Mouse (Mus musculus) MEL (cell line): ENCODE measurements around the gene Sorbs1. TPM values are rescaled to one million over a fixed set of nuclear protein-coding genes. Genes with fewer than 3 reads are reported as not detected.

Source experiments
- DNase-seq: peaks from one replicate; pipeline ENCODE4 v3.0.0; 2011; ENCODE audit warnings: low read depth, low spot score
- H3K27ac ChIP-seq: 2 replicates; pipeline ENCODE4 v1.5.1; 2012; ENCODE audit warnings: low read depth, mild to moderate bottlenecking, control low read depth, low read length, moderate library complexity; ENCODE audit not compliant: control insufficient read depth
- H3K27me3 ChIP-seq, 2 experiments: fragments of 150-350 bp in 1 of 2; sonication (generic) in 1 of 2; 2 replicates each; pipeline ENCODE4 v1.6.1; 2012; ENCODE audit warnings: low read length in 2 of 2, mild to moderate bottlenecking in 2 of 2, improper control_type of control experiment in 1 of 2, moderate library complexity in 1 of 2; ENCODE audit not compliant: insufficient read depth in 2 of 2, control insufficient read depth in 1 of 2
- H3K36me3 ChIP-seq, 2 experiments: 2 replicates each; pipeline ENCODE4 v1.6.1; 2012 to 2014; ENCODE audit warnings: low read length in 2 of 2, improper control_type of control experiment in 1 of 2, inconsistent platforms in 1 of 2, mild to moderate bottlenecking in 1 of 2; ENCODE audit not compliant: insufficient read depth in 2 of 2, control insufficient read depth in 1 of 2
- H3K4me1 ChIP-seq, 2 experiments: fragments of 150-350 bp in 1 of 2; sonication (generic) in 1 of 2; 2 replicates each; pipeline ENCODE4 v1.6.1; 2012; ENCODE audit warnings: low read length in 2 of 2, improper control_type of control experiment in 1 of 2, mild to moderate bottlenecking in 1 of 2; ENCODE audit not compliant: insufficient read depth in 2 of 2, control insufficient read depth in 1 of 2
- H3K4me3 ChIP-seq, 2 experiments: fragments of 150-350 bp in 1 of 2; sonication (generic) in 1 of 2; 2 replicates each; pipeline ENCODE4 v1.5.1; 2012; ENCODE audit warnings: low read depth in 2 of 2, low read length in 2 of 2, mild to moderate bottlenecking in 2 of 2, moderate library complexity in 2 of 2, control low read depth in 1 of 2, improper control_type of control experiment in 1 of 2; ENCODE audit not compliant: control insufficient read depth in 1 of 2, insufficient read depth in 1 of 2
- H3K79me2 ChIP-seq: 2 replicates; pipeline ENCODE4 v1.6.1; 2012; ENCODE audit warnings: mild to moderate bottlenecking, low read length, moderate library complexity; ENCODE audit not compliant: control insufficient read depth, poor library complexity, insufficient read depth
- H3K9ac ChIP-seq: 2 replicates; pipeline ENCODE4 v1.6.1; 2012; ENCODE audit warnings: low read depth, mild to moderate bottlenecking, control low read depth, low read length, moderate library complexity; ENCODE audit not compliant: control insufficient read depth, poor library complexity, severe bottlenecking
- H3K9me3 ChIP-seq: fragments of 150-350 bp; sonication (generic); replicated peaks from 2 replicates; pipeline ENCODE4 v1.6.1; 2012; ENCODE audit warnings: mild to moderate bottlenecking, low read length, improper control_type of control experiment, moderate library complexity; ENCODE audit not compliant: insufficient read depth
- BHLHE40 ChIP-seq: IDR thresholded peaks from 2 replicates; pipeline ENCODE4 v1.6.1; 2012; ENCODE audit warnings: low read depth, mild to moderate bottlenecking, inconsistent platforms, low read length, improper control_type of control experiment, borderline replicate concordance
- CHD1 ChIP-seq: IDR thresholded peaks from 2 replicates; pipeline ENCODE4 v1.6.1; 2012; ENCODE audit warnings: low read depth, mild to moderate bottlenecking, inconsistent platforms, low read length, improper control_type of control experiment
- CHD2 ChIP-seq: IDR thresholded peaks from 2 replicates; pipeline ENCODE4 v1.6.1; 2011; ENCODE audit warnings: low read length, improper control_type of control experiment
- CTCF ChIP-seq, 3 experiments: IDR thresholded peaks in 2 of 3; conservative IDR thresholded peaks in 1 of 3; 2 replicates each; pipeline ENCODE4 v1.5.1; 2011 to 2012; ENCODE audit warnings: low read length in 3 of 3, low read depth in 2 of 3, mild to moderate bottlenecking in 2 of 3, improper control_type of control experiment in 1 of 3, inconsistent platforms in 1 of 3, mixed read lengths in 1 of 3, moderate library complexity in 1 of 3; ENCODE audit not compliant: control insufficient read depth in 1 of 3, insufficient read depth in 1 of 3, poor library complexity in 1 of 3, severe bottlenecking in 1 of 3
- E2F4 ChIP-seq: IDR thresholded peaks from 2 replicates; pipeline ENCODE4 v1.6.1; 2011; ENCODE audit warnings: low read depth, low read length, improper control_type of control experiment, borderline replicate concordance
- ELF1 ChIP-seq: IDR thresholded peaks from 2 replicates; pipeline ENCODE4 v1.6.1; 2014; ENCODE audit warnings: low read depth, mild to moderate bottlenecking, inconsistent platforms, low read length, improper control_type of control experiment, moderate library complexity
- EP300 ChIP-seq, 2 experiments: IDR thresholded peaks; 2 replicates each; pipeline ENCODE4 v1.6.1; 2011; ENCODE audit warnings: improper control_type of control experiment in 2 of 2, low read length in 2 of 2, low read depth in 1 of 2, mild to moderate bottlenecking in 1 of 2
- ETS1 ChIP-seq: IDR thresholded peaks from 2 replicates; pipeline ENCODE4 v1.6.1; 2012; ENCODE audit warnings: low read depth, mild to moderate bottlenecking, inconsistent platforms, low read length, improper control_type of control experiment, moderate library complexity
- HCFC1 ChIP-seq: IDR thresholded peaks from 2 replicates; pipeline ENCODE4 v1.6.1; 2012; ENCODE audit warnings: low read depth, mild to moderate bottlenecking, inconsistent platforms, low read length, improper control_type of control experiment, moderate library complexity
- KAT2A ChIP-seq: conservative IDR thresholded peaks from 2 replicates; pipeline ENCODE4 v1.6.1; 2012; ENCODE audit warnings: low read depth, low read length, improper control_type of control experiment, inconsistent platforms
- MAFK ChIP-seq: IDR thresholded peaks from 2 replicates; pipeline ENCODE4 v1.6.1; 2011; ENCODE audit warnings: low read depth, mild to moderate bottlenecking, low read length, improper control_type of control experiment, borderline replicate concordance
- MAZ ChIP-seq: IDR thresholded peaks from 2 replicates; pipeline ENCODE4 v1.6.1; 2012; ENCODE audit warnings: low read depth, mild to moderate bottlenecking, inconsistent platforms, low read length, improper control_type of control experiment
- MEF2A ChIP-seq: IDR thresholded peaks from 2 replicates; pipeline ENCODE4 v1.6.1; 2014; ENCODE audit warnings: low read depth, mild to moderate bottlenecking, inconsistent platforms, low read length, improper control_type of control experiment; ENCODE audit not compliant: poor library complexity, insufficient replicate concordance, severe bottlenecking; ENCODE audit errors: extremely low read depth
- MYB ChIP-seq: IDR thresholded peaks from 2 replicates; pipeline ENCODE4 v1.6.1; 2011; ENCODE audit warnings: mild to moderate bottlenecking, low read depth, low read length, improper control_type of control experiment
- MYC ChIP-seq: IDR thresholded peaks from 2 replicates; pipeline ENCODE4 v1.6.1; 2011; ENCODE audit warnings: low read depth, mild to moderate bottlenecking, low read length, improper control_type of control experiment, moderate library complexity
- POLR2AphosphoS5 ChIP-seq: IDR thresholded peaks from 2 replicates; pipeline ENCODE4 v1.6.1; 2012; ENCODE audit warnings: low read depth, borderline replicate concordance, mild to moderate bottlenecking, inconsistent platforms, low read length, moderate library complexity, mixed read lengths
- RAD21 ChIP-seq: IDR thresholded peaks from 2 replicates; pipeline ENCODE4 v1.6.1; 2011; ENCODE audit warnings: mild to moderate bottlenecking, low read depth, low read length, improper control_type of control experiment
- SMC3 ChIP-seq: IDR thresholded peaks from 2 replicates; pipeline ENCODE4 v1.6.1; 2011; ENCODE audit warnings: low read depth, low read length, improper control_type of control experiment
- TAL1 ChIP-seq: IDR thresholded peaks from 2 replicates; pipeline ENCODE4 v1.6.1; 2012; ENCODE audit warnings: mild to moderate bottlenecking, inconsistent platforms, low read length, moderate library complexity, mixed read lengths
- TBP ChIP-seq: IDR thresholded peaks from 2 replicates; pipeline ENCODE4 v1.8.0; 2011; ENCODE audit warnings: low read depth, low read length, improper control_type of control experiment
- USF1 ChIP-seq: IDR thresholded peaks from 2 replicates; pipeline ENCODE4 v1.6.1; 2014; ENCODE audit warnings: low read depth, mild to moderate bottlenecking, inconsistent platforms, low read length, improper control_type of control experiment, moderate library complexity
- USF2 ChIP-seq, 2 experiments: IDR thresholded peaks; 2 replicates each; pipeline ENCODE4 v1.6.1; 2011 to 2012; ENCODE audit warnings: improper control_type of control experiment in 2 of 2, low read length in 2 of 2, borderline replicate concordance in 1 of 2, inconsistent platforms in 1 of 2, low read depth in 1 of 2, mild to moderate bottlenecking in 1 of 2; ENCODE audit not compliant: insufficient read depth in 1 of 2
- ZC3H11A ChIP-seq: IDR thresholded peaks from 2 replicates; pipeline ENCODE4 v1.6.1; 2012; ENCODE audit warnings: low read depth, mild to moderate bottlenecking, inconsistent platforms, low read length, improper control_type of control experiment
- ZNF384 ChIP-seq: IDR thresholded peaks from 2 replicates; pipeline ENCODE4 v1.6.1; 2012; ENCODE audit warnings: low read depth, mild to moderate bottlenecking, inconsistent platforms, low read length, improper control_type of control experiment
- polyA plus RNA-seq, 2 experiments: library from polyadenylated mRNA; stranded (reverse) in 1 of 2; unstranded in 1 of 2; fragments of >175 nt in 1 of 2; fragments of >200 nt in 1 of 2; gene quantifications; 2 replicates each; pipeline versions ENCODE4 v1.2.1 to v1.2.4; 2012; ENCODE audit warnings: low replicate concordance in 2 of 2, low read depth in 1 of 2; ENCODE audit not compliant: insufficient read length in 2 of 2, insufficient read depth in 1 of 2, missing spikeins in 1 of 2
- total RNA-seq: library from RNA; depleted of rRNA; stranded (reverse); fragments of 300-350 nt; gene quantifications from 2 replicates; pipeline ENCODE4 v1.2.3, GENCODE M21; 2012

Gene Sorbs1
- total and polyA plus RNA-seq, 3 experiments, result 1.3 to 5.3 TPM; not detected in 1

- Histone ChIP-seq H3K27ac (no peak overlapping the region), H3K9ac (no peak overlapping the region), H3K27me3 (no peaks in the 10 kb centered on the region), H3K4me3 (no peak overlapping the region), H3K79me2 (no peaks in the 10 kb centered on the region), H3K4me1 (no peaks in the 10 kb centered on the region), H3K36me3 (no peaks in the 10 kb centered on the region), H3K9me3 (no peaks in the 10 kb centered on the region)
- no peak for TF ChIP-seq CHD1
- TF ChIP-seq KAT2A, result no peak
- TF ChIP-seq MEF2A, result no peak
- TF ChIP-seq SMC3, result peak; percentile 95
- TF ChIP-seq HCFC1, result no peak
- peak; percentile 74 for TF ChIP-seq ZC3H11A
- no peak for TF ChIP-seq EP300 (IDR thresholded peaks at IDR 0.05; ENCODE audit: low read depth in 1 of 2, low read length in 2 of 2)
- TF ChIP-seq MYB, result no peak
- TF ChIP-seq POLR2AphosphoS5, result no peak
- no peak for TF ChIP-seq ZNF384
- no peak for TF ChIP-seq USF1
- TF ChIP-seq USF2 (IDR thresholded peaks at IDR 0.05; ENCODE audit: borderline replicate concordance in 1 of 2, insufficient read depth in 1 of 2, low read depth in 1 of 2, low read length in 2 of 2), result no peak
- TF ChIP-seq TAL1, result no peak
- TF ChIP-seq CTCF (IDR thresholded peaks at IDR 0.05 in 2 of 3, conservative IDR thresholded peaks at IDR 0.05 in 1 of 3; ENCODE audit: control insufficient read depth in 1 of 3, insufficient read depth in 1 of 3, low read depth in 2 of 3, low read length in 3 of 3, poor library complexity in 1 of 3, severe bottlenecking in 1 of 3), result peak; percentile 91 to 99 (median 91)
- TF ChIP-seq ELF1, result no peak
- no peak for TF ChIP-seq MYC
- peak; percentile 79 for TF ChIP-seq RAD21
- no peak for TF ChIP-seq E2F4
- no peak for TF ChIP-seq MAFK
- TF ChIP-seq CHD2, result no peak
- no peak for TF ChIP-seq ETS1
- no peak for TF ChIP-seq BHLHE40
- no peak for TF ChIP-seq MAZ
- TF ChIP-seq TBP, result no peak
- DNase-seq, result peak; percentile 77
Observed at GRCm38 (mm10) chr19:40391469-40391868, 122.1 kb downstream of the Sorbs1 start.
